Mouse (Mus musculus): ENCODE results near the gene 6030452D12Rik.

The 6030452D12Rik gene

GRCm38 (mm10) chr8:106500018-106500685 lies at the start of gene 6030452D12Rik:
TSS of gene 6030452D12Rik (plus strand) at chr8:106500522.
- no peak for DNase-seq (ENCODE audit: low spot score)

GRCm38 (mm10) chr8:106451301-106452085 lies 48.8 kb upstream of the 6030452D12Rik start:
- DNase-seq (ENCODE audit: low spot score): no peak

- no peak for DNase-seq (ENCODE audit: low spot score)
These were observed 47.4 kb upstream of the 6030452D12Rik start for GRCm38 (mm10) chr8:106452701-106453481.

GRCm38 (mm10) chr8:106454036-106454435 lies 46.3 kb upstream of the 6030452D12Rik start:
- no peak for DNase-seq (ENCODE audit: low spot score)

- no peak for DNase-seq (ENCODE audit: low spot score)
These were observed 38.2 kb upstream of the 6030452D12Rik start for GRCm38 (mm10) chr8:106462131-106462530.

- no peak for DNase-seq (ENCODE audit: low spot score)
These were observed 36.5 kb upstream of the 6030452D12Rik start for GRCm38 (mm10) chr8:106463795-106464194.

- no peak for DNase-seq (ENCODE audit: low spot score)
These were observed 30.8 kb upstream of the 6030452D12Rik start for GRCm38 (mm10) chr8:106469485-106469884.

GRCm38 (mm10) chr8:106474001-106474400 lies 26.3 kb upstream of the 6030452D12Rik start:
- DNase-seq (ENCODE audit: low spot score): no peak

- DNase-seq (ENCODE audit: low spot score): no peak
These were observed 3.9 kb downstream of the 6030452D12Rik start for GRCm38 (mm10) chr8:106504241-106504640.

- no peak for DNase-seq (ENCODE audit: low spot score)
These were observed 5.1 kb downstream of the 6030452D12Rik start for GRCm38 (mm10) chr8:106505328-106505965.

GRCm38 (mm10) chr8:106506106-106506505 lies 5.8 kb downstream of the 6030452D12Rik start:
- DNase-seq (ENCODE audit: low spot score): no peak

- no peak for DNase-seq (ENCODE audit: low spot score)
These were observed 7.5 kb downstream of the 6030452D12Rik start for GRCm38 (mm10) chr8:106507761-106508331.

GRCm38 (mm10) chr8:106508456-106508855 lies 8.1 kb downstream of the 6030452D12Rik start:
- DNase-seq (ENCODE audit: low spot score): no peak

- DNase-seq (ENCODE audit: low spot score): no peak
These were observed 8.9 kb downstream of the 6030452D12Rik start for GRCm38 (mm10) chr8:106509079-106509780.

- DNase-seq (ENCODE audit: low spot score): no peak
These were observed 10.1 kb downstream of the 6030452D12Rik start, which contains the start of gene Cdh3 for GRCm38 (mm10) chr8:106510365-106510975. TSS of gene Cdh3 (plus strand) at chr8:106510891.

GRCm38 (mm10) chr8:106511065-106511501 lies 10.8 kb downstream of the 6030452D12Rik start:
- no peak for DNase-seq (ENCODE audit: low spot score)

- no peak for DNase-seq (ENCODE audit: low spot score)
These were observed 11.3 kb downstream of the 6030452D12Rik start for GRCm38 (mm10) chr8:106511531-106512041.

- DNase-seq (ENCODE audit: low spot score): no peak
These were observed 12.3 kb downstream of the 6030452D12Rik start for GRCm38 (mm10) chr8:106512475-106513150.

- no peak for DNase-seq (ENCODE audit: low spot score)
These were observed 15.7 kb downstream of the 6030452D12Rik start for GRCm38 (mm10) chr8:106515946-106516479.
